Mouse (Mus musculus): ENCODE data around the gene Tex261.
"Not testable (repeated sequence)": the region's sequence is repeated elsewhere in the genome, so short reads cannot be mapped to it uniquely, and the experiment has no call there.

DNA sequence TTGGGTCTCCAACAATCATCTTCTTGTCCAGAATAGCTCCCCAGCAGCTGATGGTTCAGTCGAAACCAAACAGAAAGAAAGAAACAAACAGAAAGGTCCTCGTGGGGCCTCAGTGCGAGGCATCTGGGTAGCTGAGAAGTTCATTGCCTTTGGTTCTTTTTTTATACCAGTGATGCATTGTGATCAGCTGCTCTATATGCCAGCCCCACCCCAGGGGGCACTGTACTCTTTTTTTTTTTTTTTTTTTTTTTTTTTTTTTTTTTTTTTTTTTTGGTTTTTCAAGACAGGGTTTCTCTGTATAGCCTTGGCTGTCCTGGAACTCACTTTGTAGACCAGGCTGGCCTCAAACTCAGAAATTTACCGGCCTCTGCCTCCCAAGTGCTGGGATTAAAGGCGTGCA is 14.9 kb upstream of the Tex261 start:
- TF ChIP-seq CTCF (IDR thresholded peaks at IDR 0.05; ENCODE audit: borderline replicate concordance, control insufficient read depth, extremely low read depth, insufficient read depth, low read length, poor library complexity); POLR2A (IDR thresholded peaks at IDR 0.05; ENCODE audit: control insufficient read depth, extremely low read depth, insufficient read depth, low read length, poor library complexity): not testable (repeated sequence)
